Mouse (Mus musculus) stomach, embryonic 14.5 days (tissue): Measurements from ENCODE around the gene Nmnat1. TPM values are rescaled to one million over a fixed set of nuclear protein-coding genes. Genes with fewer than 3 reads are reported as not detected.
"Not testable (repeated sequence)": the region's sequence is repeated elsewhere in the genome, so short reads cannot be mapped to it uniquely, and the experiment has no call there.

Experiments used
- ATAC-seq: fragments of 200-750 bp; cut with Nextera tagmentation; 2 replicates; pipeline ENCODE4 v1.8.0; 2017; ENCODE audit warnings: low read depth, moderate TSS enrichment; ENCODE audit not compliant: insufficient number of reproducible peaks, insufficient read depth, low FRiP score
- H3K27ac ChIP-seq: fragments of 300-500 bp; sonication (generic); 2 replicates; pipeline ENCODE4 v1.5.1; 2014; ENCODE audit warnings: mild to moderate bottlenecking, low read length, moderate library complexity, mixed read lengths
- H3K27me3 ChIP-seq: fragments of 300-500 bp; sonication (generic); 2 replicates; pipeline ENCODE4 v1.6.1; 2014; ENCODE audit warnings: low read length, control low read depth, mixed read lengths; ENCODE audit not compliant: control insufficient read depth, insufficient read depth
- H3K36me3 ChIP-seq: fragments of 300-500 bp; sonication (generic); 2 replicates; pipeline ENCODE4 v1.6.1; 2014; ENCODE audit warnings: mild to moderate bottlenecking, control low read depth, low read length, moderate library complexity, mixed read lengths; ENCODE audit not compliant: control insufficient read depth, insufficient read depth
- H3K4me1 ChIP-seq: fragments of 300-500 bp; sonication (generic); 2 replicates; pipeline ENCODE4 v1.6.1; 2014; ENCODE audit warnings: low read length, control low read depth, mixed read lengths; ENCODE audit not compliant: control insufficient read depth, insufficient read depth
- H3K4me2 ChIP-seq: fragments of 300-500 bp; sonication (generic); replicated peaks from 2 replicates; pipeline ENCODE4 v1.6.1; 2014; ENCODE audit warnings: low read depth, low read length, control low read depth
- H3K4me3 ChIP-seq: fragments of 300-500 bp; sonication (generic); 2 replicates; pipeline ENCODE4 v1.5.1; 2014; ENCODE audit warnings: low read depth, low read length, control low read depth
- H3K9ac ChIP-seq: fragments of 300-500 bp; sonication (generic); replicated peaks from 2 replicates; pipeline ENCODE4 v1.6.1; 2014; ENCODE audit warnings: low read depth, mild to moderate bottlenecking, control low read depth, low read length, moderate library complexity, mixed read lengths
- H3K9me3 ChIP-seq: fragments of 300-500 bp; sonication (generic); 2 replicates; pipeline ENCODE4 v1.6.1; 2016; ENCODE audit warnings: low read depth, low read length, control low read depth; ENCODE audit not compliant: control insufficient read depth
- WGBS: fragments of 180-500 bp; shearing (Covaris S2); extraction: QIAGEN DNeasy Blood & Tissue Kit; methylation state at CpG from one replicate; pipeline ENCODE4 v1.1.7; 2014; 5-methylcytosine and 5-hydroxymethylcytosine counted together
- polyA plus RNA-seq: library from polyadenylated mRNA; unstranded; fragments of >200 nt; fragmentation: Nextera tagmentation; extraction: Ambion mirVana; gene quantifications from 2 replicates; pipeline ENCODE4 v1.2.1, GENCODE M21; 2014

Nmnat1 gene
- polyA plus RNA-seq, 1 experiment from 2014 or later: 15.1 TPM

DNA sequence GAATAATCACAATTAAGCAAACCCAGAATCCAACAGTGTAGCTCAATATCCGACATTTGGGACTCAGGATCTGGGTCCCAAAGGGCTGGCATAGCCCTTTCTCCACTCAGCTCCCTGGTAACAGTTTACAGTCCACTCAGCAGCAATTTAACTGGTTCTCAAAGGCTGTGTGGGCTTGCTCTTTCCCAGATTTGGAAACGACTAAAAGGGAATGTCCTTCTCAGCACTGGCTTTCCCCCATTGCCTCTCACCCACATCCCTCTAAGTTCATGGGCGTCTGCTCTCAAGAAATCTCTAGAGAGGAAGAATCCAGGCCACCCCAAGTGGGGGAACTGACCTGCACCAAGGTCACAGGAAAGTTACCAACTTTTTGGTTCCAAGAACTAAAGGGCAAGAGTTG, 436 bp downstream of the Nmnat1 start:
- H3K4me2 ChIP-seq: peak overlapping the region; percentile 58
- ATAC-seq: no peak
- H3K27me3 ChIP-seq: no peaks in the 10 kb centered on the region
- peak overlapping the region; percentile 73 for H3K4me3 ChIP-seq
- 58% methylated on average over 3 of the region's 3 CpGs for WGBS
- H3K27ac ChIP-seq: peak overlapping the region; percentile 68; the same call in 1 of the 2 replicates
- no peaks in the 10 kb centered on the region for H3K9me3 ChIP-seq
- H3K36me3 ChIP-seq: peaks cover 29% of the 10 kb centered on the region
- peaks cover 11% of the 10 kb centered on the region for H3K4me1 ChIP-seq
- peak overlapping the region; percentile 52 for H3K9ac ChIP-seq

DNA sequence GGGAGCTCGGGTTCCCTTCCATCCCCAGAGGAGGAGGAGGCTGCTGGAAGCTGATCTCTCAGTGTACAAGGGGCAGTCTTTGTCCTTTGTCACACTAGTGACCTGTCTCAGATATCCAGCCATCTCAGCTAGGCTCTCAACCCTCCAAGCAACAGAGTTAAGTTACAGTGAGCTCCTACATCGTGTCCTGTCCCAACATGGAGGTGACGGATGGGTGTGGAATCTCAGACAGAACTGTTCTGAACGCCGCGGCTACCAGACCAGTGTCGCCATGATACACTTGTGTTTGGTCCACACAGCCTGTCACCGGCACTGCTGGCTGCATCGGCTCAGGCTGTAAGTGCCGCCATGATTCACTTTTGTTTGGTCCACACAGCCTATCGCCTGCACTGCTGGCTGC, 7.9 kb downstream of the Nmnat1 start, which contains the start of gene Tmem274:
Gene Tmem274 (plus strand): TSS at position 301 of the 400 bp plus-strand sequence.
- no peak for ATAC-seq
- no peak within 1 kb of the TSS for H3K27ac ChIP-seq
- whole genome bisulfite sequencing: 82% methylated on average over 11 of the region's 11 CpGs
- H3K9me3 ChIP-seq: no peaks in the 10 kb centered on the region
- H3K4me3 ChIP-seq: no peak within 1 kb of the TSS
- no peak within 1 kb of the TSS for H3K9ac ChIP-seq
- no peaks in the 10 kb centered on the region for H3K4me1 ChIP-seq
- H3K27me3 ChIP-seq: no peaks in the 10 kb centered on the region
- no peaks in the 10 kb centered on the region; the same call in 1 of the 2 replicates for H3K36me3 ChIP-seq
- H3K4me2 ChIP-seq: no peak within 1 kb of the TSS

DNA sequence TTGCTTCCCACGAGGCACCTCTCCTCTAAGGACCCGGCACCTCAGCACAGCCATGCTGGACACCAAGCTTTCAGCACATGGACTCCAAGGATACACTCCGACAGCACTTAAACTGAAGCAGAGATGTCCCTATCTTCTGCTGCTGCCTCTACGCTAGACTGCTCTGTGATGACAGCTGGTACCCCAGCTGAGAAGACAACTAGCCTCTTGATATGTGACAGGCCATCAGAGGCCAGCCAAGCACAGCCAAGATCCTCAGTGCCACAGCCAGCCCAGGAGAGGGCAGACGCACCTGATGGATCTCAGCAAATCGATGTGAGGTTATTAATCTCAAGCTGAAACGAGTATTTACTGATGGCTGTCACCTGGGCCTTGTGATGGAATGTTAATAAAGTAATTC, 9.9 kb downstream of the Nmnat1 start:
- no peak overlapping the region for H3K27ac ChIP-seq
- H3K4me1 ChIP-seq: no peaks in the 10 kb centered on the region
- H3K9ac ChIP-seq: no peak overlapping the region
- no peak overlapping the region for H3K4me3 ChIP-seq
- no peak overlapping the region for H3K4me2 ChIP-seq
- no peaks in the 10 kb centered on the region for H3K9me3 ChIP-seq
- H3K36me3 ChIP-seq: no peaks in the 10 kb centered on the region; the same call in 1 of the 2 replicates
- no peak for ATAC-seq
- no peaks in the 10 kb centered on the region for H3K27me3 ChIP-seq
- 71% methylated on average over 7 of the region's 7 CpGs for WGBS

DNA sequence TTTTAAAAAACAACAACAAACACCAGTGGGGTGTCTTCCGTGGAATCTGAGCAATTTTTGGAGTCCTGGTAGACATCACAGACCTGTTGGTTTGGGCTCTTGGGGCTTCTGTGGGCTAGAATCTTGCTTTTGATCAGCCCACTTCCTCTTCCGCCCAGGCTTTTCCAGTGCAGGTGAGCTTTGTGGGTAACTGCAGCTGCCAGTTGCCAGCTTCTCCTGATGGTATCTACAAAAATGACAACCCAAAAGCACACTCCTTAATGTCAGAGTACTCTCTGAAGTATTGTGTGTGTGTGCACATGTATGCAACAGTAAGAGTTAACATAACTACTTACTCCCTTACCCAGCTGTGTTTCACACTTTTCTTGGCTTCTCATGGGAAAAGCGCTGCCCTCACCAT, 15.4 kb downstream of the Nmnat1 start:
- Histone ChIP-seq H3K4me1 (no peaks in the 10 kb centered on the region), H3K27me3 (no peaks in the 10 kb centered on the region), H3K4me3 (no peak overlapping the region), H3K4me2 (no peak overlapping the region), H3K9ac (no peak overlapping the region), H3K36me3 (peaks cover 3% of the 10 kb centered on the region; the same call in 1 of the 2 replicates), H3K9me3 (no peaks in the 10 kb centered on the region), H3K27ac (no peak overlapping the region)
- ATAC-seq: no peak
- 90% methylated on average over 3 of the region's 3 CpGs for WGBS

DNA sequence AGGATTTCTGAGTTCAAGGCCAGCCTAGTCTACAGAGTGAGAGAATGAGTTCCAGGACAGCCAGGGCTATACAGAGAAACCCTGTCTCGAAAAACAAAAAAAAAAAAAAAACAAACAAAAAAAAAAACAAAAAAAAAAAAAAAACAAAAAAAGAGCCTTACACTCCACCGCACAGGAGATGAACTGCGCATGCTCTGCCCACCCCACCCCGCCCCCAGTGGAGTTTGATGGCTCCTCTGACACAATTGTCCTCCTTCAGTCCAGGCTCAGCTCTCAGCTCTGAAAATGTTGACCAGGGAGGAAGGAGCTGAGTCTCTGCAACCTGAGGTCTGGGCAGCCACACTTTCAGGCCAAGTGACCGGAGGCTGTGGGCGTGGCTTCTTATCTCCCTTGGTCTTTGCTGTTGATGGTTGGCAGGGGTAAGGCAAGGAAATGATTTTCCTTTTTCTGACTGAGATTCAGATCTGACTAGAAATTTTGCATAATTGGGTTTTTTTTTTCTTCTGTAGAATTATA, 21.5 kb downstream of the Nmnat1 start:
- H3K36me3 ChIP-seq: peaks cover 3% of the 10 kb centered on the region; the same call in 1 of the 2 replicates
- 63% methylated on average over 6 of the region's 6 CpGs for WGBS
- no peaks in the 10 kb centered on the region for H3K27me3 ChIP-seq
- no peak overlapping the region for H3K9ac ChIP-seq
- no peaks in the 10 kb centered on the region for H3K4me1 ChIP-seq
- H3K4me2 ChIP-seq: no peak overlapping the region
- ATAC-seq: no peak
- H3K27ac ChIP-seq: no peak overlapping the region
- H3K4me3 ChIP-seq: no peak overlapping the region
- no peaks in the 10 kb centered on the region for H3K9me3 ChIP-seq

DNA sequence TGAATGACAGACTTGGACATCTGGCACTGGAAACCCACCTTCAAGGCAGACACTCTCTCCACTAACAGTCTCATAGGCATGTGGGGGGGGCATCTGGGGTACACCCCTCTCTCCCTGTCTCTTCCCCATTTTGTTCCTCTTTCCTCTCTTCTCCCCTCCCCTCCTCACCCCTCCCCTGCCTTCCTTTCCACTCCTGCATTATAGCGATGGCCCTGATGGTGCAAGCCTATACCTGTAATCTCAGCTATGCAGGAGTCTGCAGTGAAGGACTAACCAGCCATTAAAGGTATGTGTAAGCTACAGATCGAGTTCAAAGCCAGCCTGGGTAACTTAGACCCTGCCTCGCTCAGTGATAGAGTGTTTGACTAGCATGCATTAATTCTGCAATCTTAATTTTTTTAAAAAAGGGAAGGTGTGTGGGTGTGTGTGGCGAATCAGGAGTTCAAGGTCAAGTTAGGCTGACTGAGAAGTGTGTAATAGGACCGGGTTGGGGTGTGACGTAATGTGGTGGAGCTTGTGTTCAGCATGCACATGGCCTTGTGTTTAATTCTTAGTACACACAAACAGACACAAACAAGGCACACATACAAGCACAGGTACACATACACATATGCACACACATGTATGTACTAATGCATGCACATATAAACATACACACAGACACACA, 22.6 kb downstream of the Nmnat1 start:
- no peak overlapping the region for H3K27ac ChIP-seq
- H3K36me3 ChIP-seq: no peaks in the 10 kb centered on the region
- no peaks in the 10 kb centered on the region for H3K4me1 ChIP-seq
- H3K27me3 ChIP-seq: no peaks in the 10 kb centered on the region
- H3K9ac ChIP-seq: no peak overlapping the region
- H3K4me3 ChIP-seq: no peak overlapping the region
- ATAC-seq: no peak
- WGBS: 79% methylated on average over 6 of the region's 6 CpGs
- no peak overlapping the region for H3K4me2 ChIP-seq
- no peaks in the 10 kb centered on the region for H3K9me3 ChIP-seq

DNA sequence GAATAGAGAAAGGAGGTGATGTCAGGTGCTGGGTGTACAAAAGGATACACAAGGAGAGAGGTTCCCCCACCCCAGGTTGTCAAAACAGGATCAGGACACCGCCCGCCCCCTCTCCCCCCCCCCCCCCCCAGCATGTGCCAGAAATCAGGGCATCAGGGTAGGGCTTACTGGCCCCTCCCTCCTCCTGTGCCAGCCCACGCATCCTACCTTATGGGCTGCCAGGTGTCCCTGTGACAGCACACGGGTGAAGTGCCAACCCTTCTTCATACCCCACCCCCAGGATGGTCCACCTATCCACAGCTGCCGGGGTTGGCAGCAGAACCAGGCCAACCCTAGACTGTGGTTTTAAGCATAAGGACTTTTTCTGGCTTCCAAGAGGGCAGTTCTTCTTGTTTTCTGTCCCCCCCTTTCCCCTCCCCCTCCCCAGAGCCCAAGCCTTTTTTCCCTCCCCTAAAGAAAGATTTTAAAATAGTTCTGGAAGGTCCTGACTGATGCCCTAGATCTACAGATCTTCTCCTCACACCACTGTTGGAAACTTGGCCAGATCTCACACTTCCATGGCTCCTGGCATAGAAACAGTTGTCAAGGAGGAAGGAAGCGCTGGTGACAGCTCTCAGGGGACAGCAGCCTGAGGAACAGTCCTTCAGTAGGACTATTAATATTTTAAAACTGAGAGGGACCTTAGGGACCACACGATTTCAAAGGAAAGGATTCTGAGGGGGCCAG, 23.3 kb downstream of the Nmnat1 start:
- Histone ChIP-seq H3K9me3 (no peaks in the 10 kb centered on the region), H3K4me2 (no peak overlapping the region), H3K36me3 (no peaks in the 10 kb centered on the region), H3K27me3 (no peaks in the 10 kb centered on the region), H3K4me3 (no peak overlapping the region), H3K4me1 (no peaks in the 10 kb centered on the region), H3K27ac (no peak overlapping the region), H3K9ac (no peak overlapping the region)
- 67% methylated on average over 7 of the region's 7 CpGs for WGBS
- ATAC-seq: no peak

DNA sequence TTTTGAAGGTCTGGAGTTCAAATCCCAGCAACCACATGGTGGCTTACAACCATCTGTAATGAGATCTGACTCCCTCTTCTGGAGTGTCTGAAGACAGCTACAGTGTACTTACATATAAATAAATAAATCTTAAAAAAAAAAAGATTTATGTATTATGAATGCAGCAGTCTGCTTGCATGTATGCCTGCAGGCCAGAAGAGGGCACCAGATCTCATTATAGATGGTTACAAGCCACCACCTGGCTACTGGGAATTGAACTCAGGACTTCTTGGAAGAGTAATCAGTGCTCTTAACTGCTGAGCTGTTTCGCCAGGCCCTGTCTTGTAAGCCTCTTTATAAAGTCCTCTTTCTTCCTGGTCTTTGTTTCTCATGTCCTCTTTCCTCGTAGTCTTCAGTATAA, 24.5 kb downstream of the Nmnat1 start:
- H3K4me2 ChIP-seq, H3K27ac ChIP-seq, ATAC-seq, H3K36me3 ChIP-seq, H3K9ac ChIP-seq, H3K4me1 ChIP-seq, H3K4me3 ChIP-seq, H3K9me3 ChIP-seq, H3K27me3 ChIP-seq: not testable (repeated sequence)
- 94% methylated on average over 2 of the region's 2 CpGs for WGBS
